Mouse (Mus musculus): ENCODE results near the gene Slx4ip.

Slx4ip gene

GRCm38 (mm10) chr2:137099211-137099734 lies 208.3 kb downstream of the Slx4ip start:
- DNase-seq (ENCODE audit: low read depth, low spot score), result no peak

DNA sequence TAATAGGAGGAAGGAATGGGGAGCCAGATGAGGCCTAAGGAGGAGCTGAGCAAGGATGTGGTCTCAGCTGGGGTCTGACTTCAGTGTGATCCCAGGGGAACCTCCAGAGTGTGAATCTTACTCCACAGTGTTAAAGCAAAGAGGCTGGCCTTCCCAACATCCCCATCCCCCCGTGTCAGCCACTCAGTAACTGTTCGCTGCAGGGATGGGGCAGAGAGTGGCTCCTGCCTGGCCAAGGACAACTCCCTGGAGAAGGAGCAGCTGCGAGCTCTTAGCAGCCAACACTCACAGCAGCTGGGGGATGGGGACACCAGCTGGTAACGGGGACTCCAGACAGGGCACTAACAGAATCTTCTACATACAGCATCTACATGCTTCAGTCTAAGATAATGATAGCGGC lies 210.1 kb downstream of the Slx4ip start:
- no peak for DNase-seq (ENCODE audit: low read depth, low spot score)

GRCm38 (mm10) chr2:137107203-137107602 lies 216.2 kb downstream of the Slx4ip start:
- DNase-seq (ENCODE audit: low read depth, low spot score), result no peak

- DNase-seq (ENCODE audit: low read depth, low spot score), result no peak
Measured at GRCm38 (mm10) chr2:137107946-137108345, 216.9 kb downstream of the Slx4ip start.

DNA sequence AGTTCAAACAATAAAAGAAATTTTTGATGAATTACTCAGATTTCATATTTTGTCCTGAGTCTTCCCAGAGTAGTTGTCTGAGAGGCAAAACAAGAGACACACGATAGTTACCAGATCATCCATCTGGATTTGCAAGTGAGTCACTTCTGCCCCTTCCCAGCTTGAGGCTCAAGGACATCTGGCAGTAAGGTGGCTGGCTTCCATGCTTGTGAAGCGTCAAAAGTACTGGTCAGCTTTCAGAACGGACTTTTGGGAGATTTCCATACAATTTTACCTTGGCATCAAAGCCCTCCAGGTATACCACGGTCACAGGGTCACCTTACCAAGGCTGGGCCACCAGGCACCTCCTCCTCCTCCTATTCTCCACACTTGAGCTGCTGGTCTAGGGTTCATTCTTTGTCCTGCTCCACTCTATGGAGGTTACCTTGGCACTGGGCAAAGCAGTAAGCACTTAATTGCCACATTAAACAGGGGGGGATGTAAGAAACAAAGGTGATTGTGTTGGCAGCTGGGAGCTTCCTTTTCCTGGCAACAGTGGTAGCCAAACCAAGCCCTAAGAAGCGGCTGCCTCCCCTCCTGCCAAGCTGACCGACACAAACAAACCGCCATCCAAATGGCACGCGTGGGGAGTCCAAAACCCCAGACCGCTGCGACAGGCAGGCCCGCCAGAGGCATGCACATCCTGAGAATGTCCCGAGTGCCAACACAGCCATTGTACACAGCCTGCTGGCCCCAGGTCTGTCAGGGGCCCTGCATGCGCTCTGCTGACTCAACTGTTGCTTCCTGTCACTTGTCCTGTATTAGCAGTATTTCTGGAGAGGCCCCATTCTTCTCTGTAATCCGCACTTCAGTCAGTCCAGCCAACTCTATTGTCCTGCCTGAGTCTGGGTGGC lies 218.5 kb downstream of the Slx4ip start:
- DNase-seq (ENCODE audit: low read depth, low spot score), result no peak

DNA sequence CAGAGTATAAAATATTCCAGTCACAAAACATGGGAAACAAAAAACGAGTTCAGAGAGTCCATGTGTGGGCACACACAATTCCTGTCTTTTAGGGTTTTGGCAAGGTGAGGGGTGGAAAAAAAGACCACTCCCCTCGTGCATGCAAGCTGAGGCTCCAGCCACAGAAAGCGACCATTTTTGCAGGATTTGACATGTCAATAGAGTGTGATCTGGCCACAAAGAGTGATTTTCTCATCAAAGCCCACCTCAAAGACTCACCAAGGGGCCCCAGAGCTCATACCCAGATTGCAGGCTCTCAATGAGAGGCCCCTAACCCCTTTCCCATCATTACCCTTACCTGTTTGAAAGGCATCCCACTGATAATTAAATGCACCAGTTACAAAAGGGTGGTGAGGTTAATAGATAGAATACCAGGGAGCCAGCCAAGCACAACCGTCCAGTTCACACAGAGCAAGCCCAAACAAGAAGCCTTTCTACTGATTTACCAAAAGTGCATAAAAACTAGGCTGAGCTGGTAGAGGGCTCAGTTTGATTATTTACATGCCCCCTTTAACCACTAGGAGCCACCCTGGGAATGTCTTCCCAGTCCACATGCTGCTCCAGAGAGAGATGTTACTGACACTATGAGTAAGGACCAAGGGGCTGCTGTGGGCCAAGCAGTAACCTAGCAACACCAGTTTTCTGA lies 219.3 kb downstream of the Slx4ip start:
- no peak for DNase-seq (ENCODE audit: low read depth, low spot score)

- no peak for DNase-seq (ENCODE audit: low read depth, low spot score)
Measured at GRCm38 (mm10) chr2:137113288-137114061, 222.5 kb downstream of the Slx4ip start.

- peak; percentile 35 for DNase-seq (ENCODE audit: low read depth, low spot score)
Measured at GRCm38 (mm10) chr2:137114248-137115096, 223.5 kb downstream of the Slx4ip start.

- peak; percentile 17 for DNase-seq (ENCODE audit: low read depth, low spot score)
Measured at GRCm38 (mm10) chr2:137115241-137116024, 224.4 kb downstream of the Slx4ip start.

DNA sequence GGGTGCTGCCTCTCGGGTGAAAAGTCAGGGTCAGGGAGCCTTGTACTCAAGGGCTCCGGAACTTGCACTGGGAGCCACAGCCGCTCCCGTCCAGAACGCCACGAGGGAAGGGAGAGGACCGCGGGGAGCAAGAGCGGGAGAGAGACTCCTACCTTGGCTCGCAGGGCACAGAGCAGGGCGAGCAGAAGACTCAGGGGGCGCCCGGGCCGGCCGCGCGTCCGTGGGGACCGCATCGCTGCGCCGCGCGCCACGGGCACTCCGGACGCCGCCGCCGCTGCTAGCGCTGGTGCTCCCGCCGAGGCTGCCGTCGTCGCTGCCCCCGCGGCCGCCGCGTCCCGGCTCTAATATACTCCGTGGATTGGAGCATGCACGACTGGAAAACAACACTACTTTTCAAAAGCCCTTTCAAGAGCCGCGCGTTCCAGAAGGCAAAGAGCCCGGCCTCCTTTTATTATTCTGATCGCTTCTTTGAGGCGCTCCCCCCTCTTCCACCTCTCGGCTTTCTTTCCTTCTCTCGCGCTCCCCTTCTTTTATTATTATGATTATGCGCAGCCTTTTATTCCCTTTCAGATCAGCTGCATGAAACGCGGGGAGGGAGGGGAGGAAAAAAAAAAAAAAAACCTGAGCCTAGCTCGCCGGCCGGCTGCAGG lies 225.1 kb downstream of the Slx4ip start, which contains the start of gene Jag1:
Jag1 (minus strand) TSS at position 620 of the 650 bp plus-strand sequence.
- DNase-seq (ENCODE audit: low read depth, low spot score), result peak; percentile 5

DNA sequence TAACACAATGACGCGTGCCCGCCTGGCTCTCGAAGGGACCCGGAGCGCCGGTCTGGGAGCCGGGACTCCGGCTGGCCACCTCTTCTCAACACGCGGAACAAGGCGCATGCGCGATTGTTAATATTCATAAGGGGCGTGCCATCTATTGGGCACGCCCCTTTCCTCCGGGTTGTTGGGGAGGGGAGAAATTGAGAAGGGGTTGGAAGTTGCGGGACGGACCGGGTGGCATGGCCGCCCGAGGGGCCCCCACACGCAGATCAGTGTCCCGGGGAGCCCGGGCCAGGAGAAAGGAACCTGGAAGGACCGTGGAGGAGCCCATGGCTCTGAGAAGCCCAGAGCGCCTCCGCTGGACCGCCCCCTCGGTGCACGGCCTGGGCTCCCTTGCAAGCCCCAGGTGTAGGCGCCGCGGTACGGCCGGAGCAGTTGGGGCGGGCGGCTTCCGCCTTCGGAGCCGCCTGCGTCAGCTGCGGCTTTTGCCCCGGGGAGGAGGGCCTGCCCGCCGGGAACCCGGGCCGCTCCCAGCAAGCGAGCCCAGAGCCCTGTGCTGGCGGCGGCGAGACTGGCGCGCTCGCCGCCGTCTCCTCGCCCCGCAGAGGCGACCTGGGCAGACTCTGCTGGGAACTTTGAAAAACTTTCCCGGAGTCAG lies 225.8 kb downstream of the Slx4ip start:
- DNase-seq (ENCODE audit: low read depth, low spot score), result peak; percentile 65

DNA sequence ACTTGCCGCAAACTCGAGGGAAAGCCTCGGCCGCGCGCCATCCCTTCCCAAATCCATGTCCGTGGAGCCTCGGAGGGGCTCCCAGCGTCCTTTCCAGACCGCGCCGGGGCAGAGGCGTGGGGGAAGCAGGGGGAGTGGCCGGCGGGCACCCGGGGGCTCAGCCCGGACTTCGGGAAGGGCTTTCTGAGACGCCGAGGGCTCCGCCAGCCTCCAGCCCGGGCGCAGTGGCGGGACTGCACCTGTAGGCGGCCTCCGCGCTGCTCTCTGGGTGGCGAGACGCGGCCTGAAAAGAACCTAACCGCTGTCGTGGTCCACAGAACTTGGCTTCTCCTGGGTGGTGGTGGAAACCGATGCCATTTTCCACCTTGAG lies 226.3 kb downstream of the Slx4ip start:
- peak; percentile 60 for DNase-seq (ENCODE audit: low read depth, low spot score)
